Mouse (Mus musculus): Measurements from ENCODE around the gene Ddc.

- TF ChIP-seq CTCF (IDR thresholded peaks at IDR 0.05; ENCODE audit: borderline replicate concordance, control insufficient read depth, extremely low read depth, insufficient read depth, low read length, poor library complexity) (no peak), POLR2A (IDR thresholded peaks at IDR 0.05; ENCODE audit: control insufficient read depth, extremely low read depth, insufficient read depth, low read length, poor library complexity) (no peak)
These were observed 132.5 kb downstream of the Ddc start for GRCm38 (mm10) chr11:11765414-11765813.
